Mouse (Mus musculus): ENCODE measurements around the gene Carf. TPM values are rescaled to one million over a fixed set of nuclear protein-coding genes. Genes with fewer than 3 reads are reported as not detected.

The Carf gene
- total and polyA plus RNA-seq, 2 experiments from 2014 or later = 7.9 to 14.1 TPM

- Histone ChIP-seq H3K4me1 (ENCODE audit: insufficient read depth, low read length) (peaks cover 5% of the 10 kb centered on the region; the same call in 1 of the 2 replicates), H3K9me3 (ENCODE audit: low read length) (no peaks in the 10 kb centered on the region), H3K4me2 (ENCODE audit: low read depth, low read length) (peak overlapping the region; percentile 68), H3K36me3 (ENCODE audit: insufficient read depth, low read length) (peaks cover 14% of the 10 kb centered on the region; the same call in 1 of the 2 replicates), H3K27me3 (ENCODE audit: insufficient read depth, low read length) (no peaks in the 10 kb centered on the region), H3K9ac (replicated peaks; ENCODE audit: low read length) (peak overlapping the region; percentile 98; the same call in 1 of the 2 replicates), H3K4me3 (ENCODE audit: low read length) (peak overlapping the region; percentile 97), H3K27ac (no peak overlapping the region)
- ATAC-seq (no peak), DNase-seq (ENCODE audit: low spot score) (peak; percentile 2)
- 9% methylated on average over 13 of the region's 13 CpGs for WGBS
- TF ChIP-seq CTCF (IDR thresholded peaks at IDR 0.05; ENCODE audit: low read depth) = no peak
Observed at GRCm38 (mm10) chr1:60096572-60097276, 1.3 kb upstream of the Carf start.

GRCm38 (mm10) chr1:60097277-60098023 is 597 bp upstream of the Carf start:
- H3K27ac ChIP-seq = peak overlapping the region; percentile 99
- H3K9me3 ChIP-seq (ENCODE audit: low read length) = no peaks in the 10 kb centered on the region
- under 1% methylated on average over 25 of the region's 25 CpGs for WGBS
- ATAC-seq (peak; percentile 92), DNase-seq (ENCODE audit: low spot score) (peak; percentile 84)
- peak overlapping the region; percentile 98 for H3K9ac ChIP-seq (replicated peaks; ENCODE audit: low read length)
- H3K4me3 ChIP-seq (ENCODE audit: low read length) = peak overlapping the region; percentile 97
- peak overlapping the region; percentile 68 for H3K4me2 ChIP-seq (ENCODE audit: low read depth, low read length)
- no peak for TF ChIP-seq CTCF (IDR thresholded peaks at IDR 0.05; ENCODE audit: low read depth)
- peaks cover 5% of the 10 kb centered on the region; the same call in 1 of the 2 replicates for H3K4me1 ChIP-seq (ENCODE audit: insufficient read depth, low read length)
- H3K27me3 ChIP-seq (ENCODE audit: insufficient read depth, low read length) = no peaks in the 10 kb centered on the region
- H3K36me3 ChIP-seq (ENCODE audit: insufficient read depth, low read length) = peaks cover 10% of the 10 kb centered on the region; the same call in 1 of the 2 replicates

- 11% methylated on average over 9 of the region's 9 CpGs for WGBS
- TF ChIP-seq CTCF (IDR thresholded peaks at IDR 0.05; ENCODE audit: low read depth) = no peak
- Histone ChIP-seq H3K4me3 (ENCODE audit: low read length) (peak overlapping the region; percentile 97), H3K4me1 (ENCODE audit: insufficient read depth, low read length) (peaks cover 5% of the 10 kb centered on the region; the same call in 1 of the 2 replicates), H3K27ac (peak overlapping the region; percentile 99), H3K9ac (replicated peaks; ENCODE audit: low read length) (peak overlapping the region; percentile 98), H3K36me3 (ENCODE audit: insufficient read depth, low read length) (peaks cover 5% of the 10 kb centered on the region; the same call in 1 of the 2 replicates), H3K4me2 (ENCODE audit: low read depth, low read length) (peak overlapping the region; percentile 68), H3K9me3 (ENCODE audit: low read length) (no peaks in the 10 kb centered on the region), H3K27me3 (ENCODE audit: insufficient read depth, low read length) (no peaks in the 10 kb centered on the region)
- DNase-seq (ENCODE audit: low spot score) (peak; percentile 20), ATAC-seq (no peak)
Observed at GRCm38 (mm10) chr1:60098839-60099238, 792 bp downstream of the Carf start.

- no peak overlapping the region for H3K4me3 ChIP-seq (ENCODE audit: low read length)
- ATAC-seq = no peak
- peaks cover 7% of the 10 kb centered on the region; the same call in 1 of the 2 replicates for H3K36me3 ChIP-seq (ENCODE audit: insufficient read depth, low read length)
- H3K27me3 ChIP-seq (ENCODE audit: insufficient read depth, low read length) = no peaks in the 10 kb centered on the region
- WGBS = 96% methylated on average over 1 of the region's 1 CpGs
- no peaks in the 10 kb centered on the region for H3K4me1 ChIP-seq (ENCODE audit: insufficient read depth, low read length)
- no peak for DNase-seq (ENCODE audit: low spot score)
- H3K4me2 ChIP-seq (ENCODE audit: low read depth, low read length) = no peak overlapping the region
- TF ChIP-seq CTCF (IDR thresholded peaks at IDR 0.05; ENCODE audit: low read depth) = no peak
- no peak overlapping the region for H3K27ac ChIP-seq
- no peaks in the 10 kb centered on the region for H3K9me3 ChIP-seq (ENCODE audit: low read length)
- H3K9ac ChIP-seq (replicated peaks; ENCODE audit: low read length) = no peak overlapping the region
Observed at GRCm38 (mm10) chr1:60104582-60104981, 6.5 kb downstream of the Carf start.

GRCm38 (mm10) chr1:60117721-60118455 is 19.8 kb downstream of the Carf start:
- Histone ChIP-seq H3K27me3 (ENCODE audit: insufficient read depth, low read length) (no peaks in the 10 kb centered on the region), H3K4me2 (ENCODE audit: low read depth, low read length) (no peak overlapping the region), H3K4me1 (ENCODE audit: insufficient read depth, low read length) (no peaks in the 10 kb centered on the region), H3K27ac (no peak overlapping the region), H3K4me3 (ENCODE audit: low read length) (no peak overlapping the region), H3K36me3 (ENCODE audit: insufficient read depth, low read length) (peaks cover 6% of the 10 kb centered on the region; the same call in 1 of the 2 replicates), H3K9ac (replicated peaks; ENCODE audit: low read length) (no peak overlapping the region), H3K9me3 (ENCODE audit: low read length) (no peaks in the 10 kb centered on the region)
- WGBS = 86% methylated on average over 7 of the region's 7 CpGs
- no peak for ATAC-seq
- no peak for DNase-seq (ENCODE audit: low spot score)
- TF ChIP-seq CTCF (IDR thresholded peaks at IDR 0.05; ENCODE audit: low read depth) = no peak

GRCm38 (mm10) chr1:60137346-60137745 is 39.3 kb downstream of the Carf start:
- TF ChIP-seq CTCF (IDR thresholded peaks at IDR 0.05; ENCODE audit: low read depth) = no peak
- no peak overlapping the region for H3K27ac ChIP-seq
- H3K4me3 ChIP-seq (ENCODE audit: low read length) = no peak overlapping the region
- DNase-seq (ENCODE audit: low spot score) (no peak), ATAC-seq (no peak)
- H3K27me3 ChIP-seq (ENCODE audit: insufficient read depth, low read length) = no peaks in the 10 kb centered on the region
- H3K4me1 ChIP-seq (ENCODE audit: insufficient read depth, low read length) = no peaks in the 10 kb centered on the region
- 38% methylated on average over 9 of the region's 9 CpGs for WGBS
- H3K9me3 ChIP-seq (ENCODE audit: low read length) = no peaks in the 10 kb centered on the region
- peaks cover 5% of the 10 kb centered on the region; the same call in 1 of the 2 replicates for H3K36me3 ChIP-seq (ENCODE audit: insufficient read depth, low read length)
- no peak overlapping the region for H3K9ac ChIP-seq (replicated peaks; ENCODE audit: low read length)
- H3K4me2 ChIP-seq (ENCODE audit: low read depth, low read length) = no peak overlapping the region
